Mouse (Mus musculus) cortical plate, adult 2 months (tissue): ENCODE results near the gene Sez6.
A peak's percentile ranks its signal among the peaks of the same experiment; 100 is the strongest.

Experiments used
- CTCF ChIP-seq: fragments of 200-500 bp; IDR thresholded peaks from 2 replicates; pipeline ENCODE4 v1.5.1; 2011; ENCODE audit warnings: mild to moderate bottlenecking, control low read depth, low read length; ENCODE audit not compliant: insufficient read depth; ENCODE audit errors: extremely low read depth
- POLR2A ChIP-seq: fragments of 200-500 bp; IDR thresholded peaks from 2 replicates; pipeline ENCODE4 v1.6.1; 2011; ENCODE audit warnings: mild to moderate bottlenecking, low read length, control low read depth; ENCODE audit not compliant: insufficient read depth; ENCODE audit errors: extremely low read depth

DNA sequence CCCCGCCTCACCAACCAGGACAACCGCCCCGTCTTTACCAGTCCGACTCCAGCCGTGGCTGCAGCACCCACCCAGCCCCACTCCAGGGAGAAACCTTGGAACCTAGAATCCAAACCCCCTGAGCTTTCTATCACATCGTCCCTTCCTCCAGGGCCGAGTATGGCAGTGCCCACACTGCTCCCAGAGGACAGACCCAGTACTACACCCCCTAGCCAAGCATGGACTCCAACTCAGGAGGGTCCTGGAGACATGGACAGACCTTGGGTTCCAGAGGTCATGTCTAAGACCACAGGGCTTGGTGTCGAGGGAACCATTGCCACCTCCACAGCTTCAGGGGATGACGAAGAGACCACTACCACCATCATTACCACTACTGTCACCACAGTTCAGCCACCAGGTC lies 23.1 kb downstream of the Sez6 start:
- TF ChIP-seq CTCF (peak; percentile 40), POLR2A (no peak)
